Mouse (Mus musculus) CH12F3 (cell line): ENCODE data around the gene Nlrp6.
"Not testable (repeated sequence)": the region's sequence is repeated elsewhere in the genome, so short reads cannot be mapped to it uniquely, and the experiment has no call there.

Experiments
- in situ Hi-C: fragments of 300-500 bp; cut with MboI; formaldehyde crosslinking; loops from 2 replicates; pipeline ENCODE4 v1.14.3; 2020; ENCODE audit warnings: low sequenced_read_pairs

Gene Nlrp6

GRCm38 (mm10) chr7:140949255-140949654, 28.6 kb downstream of the Nlrp6 start:
- in situ Hi-C loops, result no loop called here

GRCm38 (mm10) chr7:140949824-140950530, 29.3 kb downstream of the Nlrp6 start, which contains the start of gene Ifitm5:
Ifitm5 (minus strand) TSS chr7:140950291.
- in situ Hi-C loops, result no loop called here

- in situ Hi-C loops, result no loop called here
Observed at GRCm38 (mm10) chr7:140951051-140951450, 30.3 kb downstream of the Nlrp6 start.

- in situ Hi-C loops, result no loop called here
Observed at GRCm38 (mm10) chr7:140951765-140952164, 31.1 kb downstream of the Nlrp6 start.

- in situ Hi-C loops, result no loop called here
Observed at GRCm38 (mm10) chr7:140952441-140952840, 31.7 kb downstream of the Nlrp6 start.

GRCm38 (mm10) chr7:140953133-140953532, 32.4 kb downstream of the Nlrp6 start:
- in situ Hi-C loops, result no loop called here

GRCm38 (mm10) chr7:140953800-140954732, 33.4 kb downstream of the Nlrp6 start:
- in situ Hi-C loops, result no loop called here

GRCm38 (mm10) chr7:140954733-140955071, 34.0 kb downstream of the Nlrp6 start:
- in situ Hi-C loops, result loop anchor here (5.0 kb wide), 1 partner anchor 93 kb away; no protein-coding TSS in a partner anchor

GRCm38 (mm10) chr7:140955342-140955741, 34.6 kb downstream of the Nlrp6 start:
- in situ Hi-C loops, result loop anchor here (5.0 kb wide), 1 partner anchor 92 kb away; no protein-coding TSS in a partner anchor

GRCm38 (mm10) chr7:140955758-140956555, 35.3 kb downstream of the Nlrp6 start, which contains the start of the genes Gm45717 and Ifitm2:
Gm45717 (minus strand) TSS chr7:140955937.
Ifitm2 (minus strand) TSS chr7:140955987.
- in situ Hi-C loops, result loop anchor here (5.0 kb wide), 1 partner anchor 91 kb away; no protein-coding TSS in a partner anchor

- in situ Hi-C loops, result loop anchor here (5.0 kb wide), 1 partner anchor 91 kb away; no protein-coding TSS in a partner anchor
Observed at GRCm38 (mm10) chr7:140956556-140956869, 35.8 kb downstream of the Nlrp6 start.

- in situ Hi-C loops, result loop anchor here (5.0 kb wide), 1 partner anchor 88 kb away; no protein-coding TSS in a partner anchor
Observed at GRCm38 (mm10) chr7:140959181-140959901, 38.6 kb downstream of the Nlrp6 start.

- in situ Hi-C loops, result no loop called here
Observed at GRCm38 (mm10) chr7:140960026-140960425, 39.3 kb downstream of the Nlrp6 start.

GRCm38 (mm10) chr7:140961416-140961815, 40.7 kb downstream of the Nlrp6 start:
- in situ Hi-C loops, result no loop called here

GRCm38 (mm10) chr7:140962733-140963132, 42.0 kb downstream of the Nlrp6 start:
- in situ Hi-C loops, result no loop called here

GRCm38 (mm10) chr7:140966921-140967320, 46.2 kb downstream of the Nlrp6 start, which contains the start of gene Ifitm1:
Ifitm1 (plus strand) TSS chr7:140967221.
- in situ Hi-C loops, result no loop called here

GRCm38 (mm10) chr7:140967862-140968591, 47.3 kb downstream of the Nlrp6 start:
- in situ Hi-C loops, result no loop called here

- in situ Hi-C loops, result not testable (repeated sequence)
Observed at GRCm38 (mm10) chr7:140968710-140969109, 48.0 kb downstream of the Nlrp6 start.

- in situ Hi-C loops, result no loop called here
Observed at GRCm38 (mm10) chr7:140970931-140971330, 50.2 kb downstream of the Nlrp6 start.
